Mouse (Mus musculus) adrenal gland, adult 10 weeks (tissue): ENCODE results near the gene Lyg2. TPM values are rescaled to one million over a fixed set of nuclear protein-coding genes. Genes with fewer than 3 reads are reported as not detected.

Source experiments
- polyA plus RNA-seq: library from polyadenylated mRNA; stranded (reverse); fragments of 350-450 nt; fragmentation: Illumina TruSeq; extraction: RNeasy Lipid Tissue Mini Kit (QIAGEN cat#74804); gene quantifications from one replicate; pipeline ENCODE4 v1.2.3, GENCODE M21; 2014; ENCODE audit warnings: low read depth, low replicate concordance

The Lyg2 gene
- not detected for polyA plus RNA-seq

DNA sequence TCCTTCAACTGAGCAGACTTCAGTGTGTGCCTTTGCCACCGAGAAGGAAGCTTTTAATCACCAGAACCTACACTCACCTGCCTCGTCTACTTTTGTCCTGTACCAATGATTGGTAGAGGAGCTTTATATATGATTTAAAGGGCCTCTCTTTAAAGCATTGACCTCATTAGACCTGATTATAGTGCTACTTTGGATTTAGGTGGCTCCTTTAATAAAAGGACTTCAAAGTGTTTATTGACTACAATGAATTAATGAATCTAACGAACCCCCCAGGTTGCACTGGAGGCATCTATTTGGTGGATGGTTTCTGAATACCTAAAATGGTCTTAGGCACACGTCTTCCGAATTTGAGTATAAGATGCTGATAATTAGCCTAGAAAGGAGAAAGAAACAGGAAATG is at the start of gene Lyg2:
Gene Lyg2, minus strand, starts transcription at position 101 of the 400 bp plus-strand sequence.

GRCm38 (mm10) chr1:37957659-37958058 is 41.4 kb upstream of the Lyg2 start, which contains the start of gene Lyg1:
Gene Lyg1, minus strand, starts transcription at chr1:37957759.

DNA sequence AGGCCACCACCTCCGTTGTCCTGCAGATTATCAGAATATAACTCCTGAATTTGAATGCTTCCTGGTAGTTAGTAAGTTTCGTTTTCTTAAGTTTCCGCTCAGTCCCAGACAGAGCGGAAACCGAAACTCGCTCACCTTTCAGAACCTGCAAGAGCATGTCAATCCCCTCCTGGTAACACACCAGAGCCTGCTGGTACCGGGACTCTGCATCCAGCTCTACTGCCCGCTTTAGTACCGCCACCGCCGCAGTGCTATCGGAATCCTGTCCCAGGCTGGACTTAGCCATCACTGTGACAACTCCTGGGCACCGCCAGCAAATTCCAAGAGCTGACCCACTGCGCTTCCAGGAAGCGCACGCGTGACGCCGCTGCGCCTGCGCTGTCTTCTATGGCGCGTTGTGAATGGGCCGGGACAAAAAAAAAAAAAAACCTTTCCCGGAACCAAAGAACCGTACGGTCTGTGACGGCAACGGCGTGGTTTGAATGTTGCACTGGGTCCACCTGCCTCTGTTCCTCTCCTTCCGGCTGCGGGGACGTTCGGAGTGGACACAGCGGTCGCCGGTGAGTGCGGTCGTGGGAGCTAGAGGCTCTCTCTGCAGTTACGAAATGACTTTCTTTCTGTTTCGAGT is 26.2 kb downstream of the Lyg2 start, which contains the start of the genes Mitd1 and Mrpl30:
Gene Mitd1, minus strand, starts transcription at position 387 of the 628 bp plus-strand sequence.
Gene Mrpl30, plus strand, starts transcription at position 453 of the 628 bp plus-strand sequence.

GRCm38 (mm10) chr1:37871704-37872103 is 44.6 kb downstream of the Lyg2 start, which contains the start of gene Lipt1:
Gene Lipt1, plus strand, starts transcription at chr1:37871738.

DNA sequence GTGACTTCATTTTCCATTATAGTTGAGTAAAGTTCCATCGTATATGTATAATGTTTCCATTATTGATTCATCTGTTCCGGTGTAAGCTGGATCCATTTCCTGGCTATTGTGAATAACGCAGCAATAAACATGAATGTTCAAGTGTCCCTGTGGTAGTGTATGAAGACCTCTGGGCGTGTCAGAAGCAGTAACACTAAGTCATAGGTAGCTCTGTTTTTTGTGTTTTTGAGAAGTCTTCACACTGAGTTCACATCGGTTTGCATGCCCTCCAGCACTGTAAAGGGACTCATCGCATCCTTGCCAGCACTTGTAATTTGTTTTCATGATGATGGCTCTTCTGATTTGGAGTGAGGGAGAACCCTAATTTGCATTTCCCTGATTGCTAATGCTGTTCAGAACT is 50.0 kb downstream of the Lyg2 start, which contains the start of gene Tsga10:
Gene Tsga10, minus strand, starts transcription at position 144 of the 400 bp plus-strand sequence.

Other genes starting within 250 kb of the Lyg2 start
- gene 2010300C02Rik, start 196.4 kb downstream of the Lyg2 start, polyA plus RNA-seq: 0.41 TPM
- gene Tsga10, start 50.1 kb downstream of the Lyg2 start, polyA plus RNA-seq: 12.1 TPM
- gene Lipt1, start 44.8 kb downstream of the Lyg2 start, polyA plus RNA-seq: 8.3 TPM
- gene Mitd1, start 26.1 kb downstream of the Lyg2 start, polyA plus RNA-seq: 55.3 TPM
- gene Mrpl30, start 26.0 kb downstream of the Lyg2 start, polyA plus RNA-seq: 292 TPM
- not detected for gene Lyg1, start 41.3 kb upstream of the Lyg2 start, polyA plus RNA-seq
- gene Txndc9, start 81.4 kb upstream of the Lyg2 start, polyA plus RNA-seq: 193 TPM
- 135 TPM for gene Eif5b, start 81.5 kb upstream of the Lyg2 start, polyA plus RNA-seq
- 27.6 TPM for gene Rev1, start 213.3 kb upstream of the Lyg2 start, polyA plus RNA-seq